Mouse (Mus musculus): Measurements from ENCODE around the gene Gtf2i. TPM values are rescaled to one million over a fixed set of nuclear protein-coding genes. Genes with fewer than 3 reads are reported as not detected.

Gtf2i gene
- total RNA-seq, 2 experiments from 2014 or later, result 213 to 217 TPM

DNA sequence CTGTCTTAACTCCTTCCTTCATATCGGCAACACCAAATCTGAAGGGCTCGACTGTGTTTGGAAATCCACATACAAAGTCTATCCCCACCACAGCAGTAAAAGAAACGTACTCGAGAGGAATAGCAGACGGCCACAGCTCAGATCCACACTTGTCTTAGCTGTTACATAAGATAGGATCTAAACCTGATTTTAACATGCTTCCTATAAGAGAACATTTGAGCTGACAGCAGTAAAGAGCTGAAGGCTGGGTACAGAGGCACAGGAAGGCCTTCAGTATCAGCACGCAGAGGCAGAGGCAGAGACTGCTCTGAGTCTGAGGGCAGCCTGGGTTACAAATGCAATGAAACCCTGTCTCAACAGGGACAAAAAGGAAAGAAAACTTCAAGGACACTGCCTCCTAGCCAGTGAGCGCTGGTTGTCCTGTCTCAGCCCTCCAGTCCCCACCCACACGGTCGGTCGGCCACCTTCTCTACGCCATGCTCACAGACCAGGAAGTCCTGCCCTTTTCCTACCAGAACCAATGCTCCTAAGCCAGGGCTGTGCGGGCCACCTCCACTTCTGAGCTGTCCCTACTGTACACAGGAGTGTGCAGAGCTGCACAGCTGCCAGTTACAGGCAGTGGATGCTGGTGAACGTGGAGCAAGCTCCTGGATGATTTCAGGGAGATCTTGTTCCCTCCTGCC lies 57.1 kb downstream of the Gtf2i start:
- intact Hi-C loops (cut with DNase I), result no loop called here
- DNase-seq (ENCODE audit: low spot score in 2 of 2), result no peak

DNA sequence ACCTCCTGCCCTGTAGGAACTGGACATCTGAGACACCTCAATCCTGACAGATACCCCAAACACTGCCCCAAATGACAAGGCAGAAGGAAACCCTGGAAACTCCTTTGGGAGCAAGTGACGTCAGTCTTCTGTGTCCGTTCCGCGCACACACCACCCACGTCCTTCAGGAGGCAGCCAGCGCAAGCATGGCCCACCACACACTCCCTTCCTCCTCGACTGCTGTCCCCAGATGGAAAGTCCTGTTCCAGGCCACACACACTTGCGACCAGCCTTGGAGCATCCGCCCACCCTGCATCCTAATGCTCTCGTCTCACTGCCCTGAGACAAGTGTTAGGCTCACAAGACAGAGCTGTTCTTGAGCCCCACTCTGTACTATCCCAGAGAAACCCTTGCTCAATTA lies 59.3 kb downstream of the Gtf2i start:
- intact Hi-C loops (cut with DNase I), result no loop called here
- peak; percentile 36 to 86 for DNase-seq (ENCODE audit: low spot score in 2 of 2)

DNA sequence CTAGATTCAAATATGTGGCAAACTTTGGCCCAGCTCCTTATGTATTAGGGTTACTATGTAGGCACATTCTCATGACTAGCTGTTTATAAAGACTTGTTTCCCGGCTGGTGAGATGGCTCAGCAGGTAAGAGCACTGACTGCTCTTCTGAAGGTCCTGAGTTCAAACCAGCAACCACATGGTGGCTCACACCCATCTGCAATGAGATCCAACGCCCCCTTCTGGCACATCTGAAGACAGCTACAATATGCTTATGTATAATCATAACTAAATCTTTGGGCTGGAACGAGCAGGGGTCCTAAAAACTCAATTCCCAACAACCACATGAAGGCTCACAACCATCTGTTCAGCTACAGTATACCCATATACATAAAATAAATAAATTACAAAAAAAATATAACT lies 60.8 kb downstream of the Gtf2i start:
- DNase-seq (ENCODE audit: low spot score in 2 of 2), result no peak

DNA sequence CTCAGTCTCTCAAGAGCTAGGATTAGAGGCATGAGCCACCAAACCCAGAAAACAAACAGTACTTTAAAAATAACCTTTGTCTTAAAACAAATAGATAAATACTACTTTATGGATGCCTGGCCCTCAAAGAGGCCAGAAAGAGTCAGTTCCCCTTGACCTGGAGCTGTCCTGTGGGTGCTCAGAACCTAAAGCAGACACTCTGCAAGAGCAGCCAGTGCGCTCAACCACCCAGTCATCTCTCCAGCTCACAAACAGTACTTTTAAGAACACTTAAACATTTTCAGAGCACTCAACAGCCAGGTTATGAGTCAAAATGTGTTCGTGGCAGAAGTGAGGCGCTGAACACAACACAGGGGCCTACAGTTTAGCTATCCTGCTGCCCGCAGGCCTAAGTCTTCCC lies 63.5 kb downstream of the Gtf2i start:
- no peak for DNase-seq (ENCODE audit: low spot score in 2 of 2)
- intact Hi-C loops (cut with DNase I), result no loop called here

More for the DNA sequence above, 60.8 kb downstream of the Gtf2i start:
- intact Hi-C loops (cut with DNase I), result no loop called here

DNA sequence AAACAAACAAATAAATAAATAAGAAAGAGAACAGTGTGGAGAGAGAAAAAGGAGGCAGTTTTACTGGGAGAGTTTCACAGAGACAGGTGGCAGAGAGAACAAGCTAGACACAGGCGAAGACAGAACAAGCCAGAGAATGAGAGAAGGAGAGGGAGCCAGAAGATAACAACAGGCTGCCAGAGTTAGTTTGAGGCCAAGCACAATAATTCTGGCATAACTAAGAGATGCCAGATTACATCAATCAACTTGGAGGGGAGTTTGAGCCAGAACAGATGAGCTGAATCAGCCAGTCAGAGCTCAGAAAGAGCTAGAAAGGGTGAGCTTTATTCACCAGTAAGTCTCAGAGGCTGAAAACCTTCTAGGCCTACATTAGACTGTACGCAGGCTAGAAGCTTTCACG lies 64.0 kb downstream of the Gtf2i start:
- no peak for DNase-seq (ENCODE audit: low spot score in 2 of 2)
- intact Hi-C loops (cut with DNase I), result no loop called here

DNA sequence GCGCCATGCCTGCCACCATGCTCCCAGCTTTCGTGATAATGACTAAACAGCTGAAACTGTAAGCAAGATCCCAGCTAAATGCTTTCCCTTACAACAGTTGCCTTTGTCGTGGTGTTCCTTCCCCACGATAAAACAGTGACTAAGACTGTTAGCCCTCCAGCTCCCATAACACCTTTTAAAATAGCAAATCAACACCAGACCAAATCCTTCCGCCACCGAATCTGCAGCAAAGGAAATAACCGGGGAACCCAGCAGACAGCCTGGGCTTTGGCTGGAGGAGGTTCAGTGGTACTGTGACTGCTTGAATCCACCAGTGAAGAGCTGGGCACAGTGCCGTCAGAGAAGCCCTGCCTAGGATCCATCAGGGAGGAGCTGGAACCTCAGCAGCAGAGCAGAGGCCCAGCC lies 65.3 kb downstream of the Gtf2i start:
- intact Hi-C loops (cut with DNase I), result no loop called here
- peak; percentile 37 to 81 for DNase-seq (ENCODE audit: low spot score in 2 of 2)

DNA sequence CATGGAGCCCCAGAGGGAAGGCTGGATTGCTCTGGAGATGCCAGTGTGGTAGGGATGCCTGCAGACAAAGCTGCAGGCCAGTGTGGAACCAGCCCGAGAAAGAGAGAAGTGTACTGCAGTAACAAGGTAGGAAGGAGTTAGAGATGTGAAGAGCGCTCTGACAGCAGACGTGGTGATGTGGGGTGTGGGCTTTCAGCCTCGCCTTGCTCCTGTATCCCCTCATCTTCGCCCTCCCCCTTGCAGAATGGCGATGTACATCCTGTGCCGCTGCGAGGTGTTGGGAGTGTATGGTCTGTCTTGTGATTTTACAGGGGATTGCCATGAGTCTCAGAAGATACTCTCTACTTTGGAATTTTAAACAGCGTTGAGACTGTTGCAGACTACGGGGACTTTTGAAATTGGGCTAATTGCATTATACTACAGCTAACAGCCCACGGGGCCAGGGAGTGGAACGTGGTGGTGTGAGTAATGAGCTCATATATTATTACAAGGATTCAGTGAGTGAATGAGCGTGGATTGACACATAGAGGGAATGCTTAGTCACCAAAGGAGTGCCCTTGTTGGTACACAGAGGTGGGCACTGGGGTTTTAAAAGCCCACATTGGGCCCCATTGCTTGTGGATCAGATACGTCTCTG lies 65.8 kb downstream of the Gtf2i start:
- intact Hi-C loops (cut with DNase I), result no loop called here
- DNase-seq (ENCODE audit: low spot score in 2 of 2), result no peak

DNA sequence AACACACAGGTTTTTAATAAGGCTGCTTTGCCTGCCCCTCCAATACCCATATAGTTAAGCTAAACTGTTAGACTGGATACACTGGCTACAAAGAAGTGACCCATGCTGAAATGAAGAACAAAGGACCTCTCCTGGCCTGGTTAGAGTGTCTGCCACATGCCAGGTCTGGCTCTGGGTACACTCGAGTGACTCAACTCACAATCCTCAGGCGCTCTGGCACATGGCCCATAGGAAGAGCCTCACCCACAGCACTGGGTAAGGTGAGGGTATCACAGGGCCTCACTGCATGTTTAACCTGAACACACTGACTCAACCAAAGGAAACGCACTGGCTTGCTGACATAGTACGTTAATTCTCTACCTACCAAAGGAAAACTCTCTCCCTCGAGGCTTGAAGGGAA lies 68.4 kb downstream of the Gtf2i start:
- intact Hi-C loops (cut with DNase I), result no loop called here
- DNase-seq (ENCODE audit: low spot score in 2 of 2), result no peak

DNA sequence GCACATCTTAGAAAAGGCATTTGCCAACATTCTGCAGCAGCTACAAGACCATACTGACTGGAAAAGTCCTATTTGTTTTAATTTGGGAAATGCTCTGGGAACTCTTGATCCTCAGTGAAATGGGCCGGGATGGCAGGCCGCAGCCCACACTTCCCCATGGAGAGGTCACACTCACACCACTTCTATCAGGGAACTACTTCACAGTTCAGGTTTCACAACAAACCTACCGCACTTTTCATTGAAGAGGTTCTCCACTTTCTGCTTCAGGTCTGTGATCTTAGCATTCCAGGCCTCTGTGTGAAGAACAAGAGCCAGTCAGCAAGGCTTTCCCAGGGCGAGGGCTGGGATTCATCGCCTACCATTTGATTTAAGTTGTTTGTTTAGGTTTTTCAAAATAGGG lies 69.7 kb downstream of the Gtf2i start:
- intact Hi-C loops (cut with DNase I), result no loop called here
- DNase-seq (ENCODE audit: low spot score in 2 of 2), result no peak

DNA sequence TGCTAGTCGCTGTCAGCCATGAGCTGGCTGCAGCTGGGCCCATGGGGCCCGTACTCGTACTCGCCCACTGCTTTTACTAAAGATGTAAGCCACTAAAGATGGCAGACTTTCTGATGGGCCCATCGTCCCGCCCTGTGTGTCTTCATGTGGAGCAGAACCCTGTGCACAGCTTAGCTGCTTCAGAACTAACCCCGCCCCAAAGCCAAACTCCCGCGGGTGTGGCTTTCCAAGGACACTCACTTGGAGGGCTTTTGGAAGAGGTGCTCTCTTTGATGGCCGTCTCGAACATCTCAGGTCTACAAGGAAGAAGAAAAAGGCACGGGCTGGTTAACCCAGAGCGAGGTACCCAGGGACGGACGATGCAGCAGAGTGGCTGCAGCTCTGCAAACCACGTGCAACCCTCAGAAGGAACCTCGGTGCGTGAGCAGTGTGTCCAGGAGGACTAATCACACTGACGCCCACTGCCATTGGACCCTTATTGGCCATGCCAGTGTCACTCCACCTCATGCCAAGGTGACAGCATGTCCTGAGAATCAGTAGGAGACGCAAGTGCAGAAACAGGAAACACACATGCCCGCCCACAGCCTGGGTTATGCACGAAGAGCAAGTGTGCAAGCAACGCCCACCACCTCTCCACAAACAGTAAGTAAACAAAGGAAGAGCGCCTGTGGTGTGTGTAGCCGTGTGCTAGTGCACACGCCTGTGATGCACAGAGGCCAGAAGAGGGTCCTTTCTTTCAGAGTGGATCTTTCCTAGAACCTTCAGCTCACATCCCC lies 70.7 kb downstream of the Gtf2i start:
- intact Hi-C loops (cut with DNase I), result no loop called here
- no peak for DNase-seq (ENCODE audit: low spot score in 2 of 2)

DNA sequence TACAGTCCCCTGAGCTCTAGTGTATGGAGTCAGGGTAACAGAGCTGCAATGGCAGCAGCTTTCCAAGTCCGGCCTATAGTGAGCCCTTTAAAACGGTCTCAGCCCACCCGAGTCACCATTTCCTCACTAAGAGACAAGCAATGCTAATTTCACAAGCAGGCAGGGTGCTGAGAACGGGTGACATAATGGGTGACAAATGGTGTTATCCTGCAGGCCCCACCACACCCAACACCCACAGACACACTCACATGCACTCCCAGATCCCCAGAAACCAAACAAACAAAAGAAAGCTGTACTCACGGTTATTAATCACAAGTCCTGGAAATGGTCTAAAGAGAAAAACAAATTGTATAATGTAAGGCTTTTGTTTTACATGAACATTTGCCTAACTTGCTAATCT lies 72.7 kb downstream of the Gtf2i start:
- intact Hi-C loops (cut with DNase I), result no loop called here
- DNase-seq (ENCODE audit: low spot score in 2 of 2), result no peak

DNA sequence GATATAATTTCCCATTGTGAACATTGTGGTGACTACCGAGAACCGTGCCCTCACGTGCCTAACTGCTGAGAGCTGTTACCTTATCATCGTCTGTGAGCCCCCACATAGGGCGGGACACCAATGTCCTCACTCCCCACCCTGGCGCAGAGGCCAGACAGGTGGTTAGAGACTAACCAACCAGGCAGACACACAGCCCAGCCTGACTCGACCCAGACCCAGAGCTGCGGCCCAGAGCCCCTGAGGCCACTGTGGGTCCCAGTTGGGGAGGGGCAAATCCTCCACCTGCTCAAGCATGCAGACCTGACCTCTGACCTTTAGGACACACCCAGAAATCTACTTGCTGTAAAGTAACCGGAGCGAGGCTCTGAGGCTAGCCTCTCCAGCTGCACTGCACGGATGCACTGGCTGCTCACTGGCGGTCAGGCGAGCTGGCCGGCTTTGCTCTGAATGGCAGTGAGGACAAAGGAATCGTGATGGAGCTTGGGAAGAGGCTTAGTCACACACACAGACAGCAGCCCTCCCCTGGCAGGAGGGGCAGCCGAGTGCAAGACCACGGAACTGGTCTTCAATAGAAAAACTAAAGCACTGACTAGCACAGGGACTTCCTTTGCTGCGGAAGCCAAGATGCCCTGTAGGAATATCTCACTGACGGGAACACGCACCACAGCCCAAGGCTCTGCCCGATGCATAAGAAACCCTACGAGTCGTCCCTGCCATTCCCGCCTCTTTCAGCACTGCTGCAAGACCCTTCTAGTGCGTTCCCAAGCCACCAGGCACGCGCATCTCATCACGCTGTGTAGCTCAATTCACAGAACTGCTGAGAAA lies 76.4 kb downstream of the Gtf2i start:
- peak; percentile 29 to 52 for DNase-seq (ENCODE audit: low spot score in 2 of 2)
- intact Hi-C loops (cut with DNase I), result no loop called here

DNA sequence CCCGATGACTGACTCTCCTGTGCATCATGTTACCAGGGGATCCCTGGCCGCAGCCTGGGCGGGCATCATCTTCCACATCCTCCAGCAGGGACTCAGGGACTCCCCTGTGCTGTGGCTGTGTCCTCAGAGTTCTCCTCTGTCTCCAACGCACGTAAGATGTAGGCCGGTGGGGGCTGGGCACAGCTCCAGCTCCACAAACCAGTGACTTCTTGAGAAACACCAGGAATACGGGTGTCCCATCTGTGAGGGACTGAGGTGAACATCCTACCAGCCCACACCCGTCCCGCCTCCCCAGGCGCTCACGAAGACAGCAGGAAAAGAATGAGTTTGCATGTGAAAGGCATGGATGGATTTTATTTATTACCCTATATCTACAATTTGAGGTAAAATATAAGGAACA lies 77.1 kb downstream of the Gtf2i start:
- DNase-seq (ENCODE audit: low spot score in 2 of 2), result peak in 1 of 2 experiments; percentile 56
- intact Hi-C loops (cut with DNase I), result no loop called here

DNA sequence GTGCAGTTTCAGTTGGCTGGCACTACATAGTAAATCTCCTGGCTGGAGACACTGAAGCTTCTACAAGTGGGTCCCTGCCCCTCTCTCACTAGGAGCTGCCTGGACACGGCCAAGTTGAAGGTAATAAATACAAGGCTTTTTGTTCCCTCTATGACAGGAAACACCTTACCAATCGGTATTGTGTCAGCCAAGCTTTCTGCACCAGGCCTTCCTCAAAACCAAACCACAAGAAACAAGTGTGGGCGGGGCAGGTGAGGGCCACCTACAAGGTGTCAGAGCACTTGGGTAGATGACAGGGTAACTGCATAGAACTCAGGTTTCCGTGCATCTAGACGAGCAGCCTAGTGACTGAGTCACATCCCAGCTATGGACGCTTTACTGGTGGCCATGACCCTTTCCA lies 77.8 kb downstream of the Gtf2i start:
- intact Hi-C loops (cut with DNase I), result no loop called here
- no peak for DNase-seq (ENCODE audit: low spot score in 2 of 2)

DNA sequence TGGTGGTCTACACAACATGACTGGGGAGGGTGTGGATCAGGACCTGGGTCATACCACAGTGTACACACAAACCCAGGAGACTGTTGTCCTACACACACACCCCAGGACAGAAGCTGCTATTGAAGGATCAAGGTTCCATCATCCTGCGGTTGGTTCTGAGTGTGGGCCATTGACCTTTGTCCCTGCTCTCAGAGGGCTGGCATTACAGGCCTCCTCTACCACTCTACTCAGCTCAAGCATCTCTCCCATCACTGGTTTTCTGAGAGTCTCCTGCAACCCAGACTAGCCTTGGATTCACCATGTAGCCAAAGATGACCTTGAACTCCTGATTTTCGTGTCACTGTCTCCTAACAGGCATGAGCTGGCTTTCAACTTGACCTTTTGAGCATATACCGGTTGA lies 78.3 kb downstream of the Gtf2i start:
- DNase-seq (ENCODE audit: low spot score in 2 of 2), result no peak
- intact Hi-C loops (cut with DNase I), result no loop called here

DNA sequence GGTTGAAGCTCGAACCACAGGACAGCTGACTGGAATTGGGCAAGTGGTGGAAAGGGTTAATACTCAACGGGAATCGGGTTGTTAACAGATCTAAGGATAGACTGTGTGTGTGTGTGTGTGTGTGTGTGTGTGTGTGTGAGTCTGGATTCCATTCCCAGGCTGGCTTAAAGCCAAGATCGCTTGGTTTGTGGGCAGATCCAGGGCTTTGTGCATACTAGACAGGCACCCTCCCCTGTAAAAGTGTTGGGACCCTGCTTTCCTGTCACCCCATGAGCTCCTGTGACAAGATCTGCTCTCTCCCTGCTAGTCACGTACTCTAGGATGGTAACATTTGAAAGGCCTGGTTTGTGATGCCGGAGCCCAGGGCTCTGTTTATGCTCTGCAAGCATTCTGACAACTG lies 79.4 kb downstream of the Gtf2i start:
- intact Hi-C loops (cut with DNase I), result no loop called here

DNA sequence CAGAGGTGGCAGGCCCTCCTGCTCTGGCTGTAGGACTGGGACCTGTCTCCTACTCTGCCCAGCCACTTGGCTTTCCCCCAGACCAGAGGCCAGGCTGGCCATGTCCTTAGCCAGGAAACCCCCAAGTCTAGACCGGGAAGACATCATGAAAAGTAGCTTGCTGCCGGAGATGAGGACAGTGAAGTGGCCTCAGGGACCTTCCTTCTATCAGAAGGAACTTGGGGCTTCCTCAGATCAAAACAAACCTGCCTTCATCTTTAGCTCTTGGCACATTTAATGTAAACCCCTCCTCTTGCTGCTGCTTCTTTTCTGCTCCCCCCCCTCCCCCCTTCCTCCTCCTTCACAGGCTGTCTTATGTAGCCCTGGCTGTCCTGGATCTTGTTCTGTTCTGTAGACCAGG lies 80.4 kb downstream of the Gtf2i start:
- DNase-seq (ENCODE audit: low spot score in 2 of 2), result no peak
- intact Hi-C loops (cut with DNase I), result no loop called here

More for the DNA sequence above, 79.4 kb downstream of the Gtf2i start:
- DNase-seq (ENCODE audit: low spot score in 2 of 2), result peak; percentile 52 to 60

DNA sequence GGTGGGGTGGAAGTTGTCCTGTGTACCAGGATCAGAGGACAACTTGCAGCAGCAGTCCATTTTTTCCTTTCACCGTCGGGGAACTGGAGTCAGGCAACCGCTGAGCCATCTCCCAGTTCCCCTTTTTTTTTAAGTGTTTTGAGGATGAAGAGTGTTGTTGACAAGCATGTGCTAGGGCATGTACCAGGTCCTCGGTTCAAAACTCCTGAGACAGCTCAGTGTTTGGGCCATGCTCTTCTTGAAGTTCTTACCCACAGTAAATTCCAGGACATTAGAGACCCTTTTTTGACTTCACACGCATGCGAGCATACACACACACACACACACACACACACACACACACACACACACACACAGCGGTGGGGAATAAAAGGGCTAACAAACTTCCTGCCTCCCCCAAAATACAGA lies 81.3 kb downstream of the Gtf2i start:
- DNase-seq (ENCODE audit: low spot score in 2 of 2), result no peak
- intact Hi-C loops (cut with DNase I), result no loop called here

DNA sequence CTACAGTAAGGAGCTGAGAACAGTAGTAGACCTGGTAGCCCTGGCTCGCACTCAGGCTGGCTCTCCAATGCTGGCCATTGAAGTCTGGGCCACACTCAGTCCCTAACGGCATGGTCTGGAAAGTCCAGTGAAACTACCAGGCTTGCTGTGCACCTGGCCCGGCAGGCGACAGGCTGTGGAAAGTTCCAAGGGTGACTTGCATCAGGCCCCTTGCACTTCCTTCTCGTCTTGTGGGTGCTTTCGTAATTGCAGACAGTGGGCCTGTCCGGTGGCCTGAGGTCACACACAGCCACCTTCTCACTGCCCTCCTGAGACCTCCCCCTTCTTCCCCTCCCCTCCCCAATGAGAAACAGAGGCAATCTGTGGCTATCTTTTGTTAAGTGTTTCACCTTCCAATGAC lies 82.0 kb downstream of the Gtf2i start:
- intact Hi-C loops (cut with DNase I), result no loop called here
- peak in 1 of 2 experiments; percentile 25 for DNase-seq (ENCODE audit: low spot score in 2 of 2)

DNA sequence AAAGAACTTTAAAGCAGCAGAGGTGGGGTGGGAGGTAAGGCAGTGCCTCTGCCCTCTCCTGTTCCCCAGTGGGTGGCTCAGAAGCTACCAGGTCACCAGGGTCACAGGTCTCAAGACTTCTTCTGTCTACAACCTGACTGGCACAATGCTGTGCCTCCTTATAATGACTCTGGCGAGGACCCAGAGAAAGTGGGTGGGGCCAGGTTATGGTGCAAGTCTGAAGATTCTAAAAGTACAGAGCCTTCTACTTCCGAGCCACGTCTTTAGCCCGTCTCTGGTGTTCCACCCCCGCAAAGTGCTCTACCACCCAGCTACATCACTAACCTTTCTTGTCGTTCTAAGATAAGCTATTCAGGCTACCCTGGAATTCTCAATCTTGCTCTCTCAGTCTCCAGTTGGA lies 82.4 kb downstream of the Gtf2i start:
- intact Hi-C loops (cut with DNase I), result no loop called here

More for the DNA sequence above, 82.4 kb downstream of the Gtf2i start:
- no peak for DNase-seq (ENCODE audit: low spot score in 2 of 2)

Measured in left cerebral cortex, postnatal 25 days (tissue).